Mouse (Mus musculus): Measurements from ENCODE around the gene Vstm2l.

DNA sequence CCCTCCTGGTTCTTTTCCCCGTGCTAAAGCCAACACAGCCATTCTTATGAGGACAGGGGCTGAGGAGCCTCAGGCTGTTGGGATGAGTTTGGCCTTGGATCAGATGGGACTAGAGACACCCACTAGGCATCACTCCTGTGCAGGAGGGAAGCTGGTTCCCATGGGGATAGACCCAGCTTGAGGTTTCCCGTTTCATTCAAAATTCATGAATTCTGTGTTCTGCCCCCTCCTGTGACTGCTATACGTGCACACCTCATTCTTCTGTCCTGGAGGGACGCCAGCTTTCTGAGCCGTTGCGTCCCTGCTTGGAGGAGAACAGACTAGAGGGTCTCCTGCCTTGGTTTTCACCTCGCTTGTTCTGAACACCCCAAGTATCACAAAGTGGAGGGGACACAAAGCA lies 12.0 kb downstream of the Vstm2l start:
- TF ChIP-seq POLR2A (IDR thresholded peaks at IDR 0.05; ENCODE audit: low read depth, low read length): no peak
- TF ChIP-seq CTCF (conservative IDR thresholded peaks at IDR 0.05; ENCODE audit: insufficient read depth, insufficient read length, low read depth, low read length): no peak
